Mouse (Mus musculus) testis, adult 2 months (tissue): ENCODE results near the gene Cd59b.
"Not testable (repeated sequence)": the region's sequence is repeated elsewhere in the genome, so short reads cannot be mapped to it uniquely, and the experiment has no call there.

Source experiments
- CTCF ChIP-seq: fragments of 200-500 bp; IDR thresholded peaks from 2 replicates; pipeline ENCODE4 v1.5.1; 2012; ENCODE audit warnings: low read depth, mild to moderate bottlenecking, inconsistent platforms, low read length, moderate library complexity; ENCODE audit not compliant: control insufficient read depth, insufficient read depth, insufficient replicate concordance
- POLR2A ChIP-seq: fragments of 200-500 bp; IDR thresholded peaks from 2 replicates; pipeline ENCODE4 v1.6.1; 2012; ENCODE audit warnings: low read depth, mild to moderate bottlenecking, inconsistent platforms, low read length, moderate library complexity; ENCODE audit not compliant: control insufficient read depth

- TF ChIP-seq POLR2A, CTCF: not testable (repeated sequence)
Measured at GRCm38 (mm10) chr2:104113563-104113962, 43.9 kb downstream of the Cd59b start.
